Mouse (Mus musculus): ENCODE measurements around the gene Nyx.

GRCm38 (mm10) chrX:13477596-13477995, 11.7 kb downstream of the Nyx start:
- TF ChIP-seq GATA1 (IDR thresholded peaks at IDR 0.05; ENCODE audit: borderline replicate concordance, low read length) = no peak
- TF ChIP-seq FLI1 (IDR thresholded peaks at IDR 0.05; ENCODE audit: low read length) = no peak

All from megakaryocyte, embryonic 14.5 days (primary cell).